Mouse (Mus musculus) midbrain, embryonic 14.5 days (tissue): Measurements from ENCODE around the gene Olfr317. TPM values are rescaled to one million over a fixed set of nuclear protein-coding genes. Genes with fewer than 3 reads are reported as not detected.
"Not testable (repeated sequence)": the region's sequence is repeated elsewhere in the genome, so short reads cannot be mapped to it uniquely, and the experiment has no call there.

Experiments
- ATAC-seq: fragments of 200-750 bp; cut with Nextera tagmentation; 2 replicates; pipeline ENCODE4 v1.8.0; 2017; ENCODE audit warnings: moderate number of reproducible peaks, moderate library complexity; ENCODE audit not compliant: low FRiP score, low TSS enrichment
- DNase-seq: peaks from one replicate; pipeline ENCODE4 v3.0.0-alpha.2; 2015
- H3K27ac ChIP-seq: fragments of 300-500 bp; sonication (generic); replicated peaks from 2 replicates; pipeline ENCODE4 v1.5.1; 2014; ENCODE audit warnings: mild to moderate bottlenecking, low read depth, low read length, moderate library complexity
- H3K27me3 ChIP-seq: fragments of 300-500 bp; sonication (generic); 2 replicates; pipeline ENCODE4 v1.6.1; 2014; ENCODE audit warnings: low read length, control low read depth, mixed read lengths; ENCODE audit not compliant: control insufficient read depth, insufficient read depth
- H3K36me3 ChIP-seq: fragments of 300-500 bp; sonication (generic); 2 replicates; pipeline ENCODE4 v1.6.1; 2014; ENCODE audit warnings: low read length, control low read depth; ENCODE audit not compliant: control insufficient read depth, insufficient read depth
- H3K4me1 ChIP-seq: fragments of 300-500 bp; sonication (generic); 2 replicates; pipeline ENCODE4 v1.6.1; 2014; ENCODE audit warnings: mild to moderate bottlenecking, antibody characterized with exemption, low read length, control low read depth; ENCODE audit not compliant: control insufficient read depth, insufficient read depth
- H3K4me2 ChIP-seq: fragments of 300-500 bp; sonication (generic); 2 replicates; pipeline ENCODE4 v1.6.1; 2014; ENCODE audit warnings: mild to moderate bottlenecking, low read length, moderate library complexity
- H3K4me3 ChIP-seq: fragments of 300-500 bp; sonication (generic); replicated peaks from 2 replicates; pipeline ENCODE4 v1.5.1; 2014; ENCODE audit warnings: low read depth, low read length
- H3K9ac ChIP-seq: fragments of 300-500 bp; sonication (generic); replicated peaks from 2 replicates; pipeline ENCODE4 v1.6.1; 2014; ENCODE audit warnings: mild to moderate bottlenecking, low read length, moderate library complexity
- H3K9me3 ChIP-seq: fragments of 300-500 bp; sonication (generic); 2 replicates; pipeline ENCODE4 v1.6.1; 2016; ENCODE audit warnings: low read length, control low read depth, mixed read lengths; ENCODE audit not compliant: control insufficient read depth
- WGBS: fragments of 180-500 bp; shearing (Covaris S2); extraction: QIAGEN DNeasy Blood & Tissue Kit; methylation state at CpG from one replicate; pipeline ENCODE4 v1.1.7; 2014; 5-methylcytosine and 5-hydroxymethylcytosine counted together
- polyA plus RNA-seq: library from polyadenylated mRNA; unstranded; fragments of >200 nt; fragmentation: Nextera tagmentation; extraction: Ambion mirVana; gene quantifications from 2 replicates; pipeline ENCODE4 v1.2.1, GENCODE M21; 2014

The Olfr317 gene
- polyA plus RNA-seq, 1 experiment from 2014 or later, result 0.25 TPM

GRCm38 (mm10) chr11:58727896-58728650 lies 10.9 kb downstream of the Olfr317 start:
- not testable (repeated sequence) for DNase-seq, H3K36me3 ChIP-seq, H3K9me3 ChIP-seq, H3K27ac ChIP-seq, ATAC-seq, H3K4me3 ChIP-seq, H3K27me3 ChIP-seq, H3K4me2 ChIP-seq, H3K4me1 ChIP-seq, H3K9ac ChIP-seq
- 76% methylated on average over 6 of the region's 6 CpGs for WGBS

- H3K4me2 ChIP-seq, result no peak within 1 kb of the TSS
- no peak within 1 kb of the TSS for H3K9ac ChIP-seq
- no peaks in the 10 kb centered on the region for H3K4me1 ChIP-seq
- no peak for ATAC-seq
- H3K9me3 ChIP-seq, result no peaks in the 10 kb centered on the region
- no peaks in the 10 kb centered on the region for H3K27me3 ChIP-seq
- H3K27ac ChIP-seq, result no peak within 1 kb of the TSS
- no peak for DNase-seq
- no peaks in the 10 kb centered on the region for H3K36me3 ChIP-seq
- no peak within 1 kb of the TSS for H3K4me3 ChIP-seq
Measured at GRCm38 (mm10) chr11:58723914-58724313, 15.1 kb downstream of the Olfr317 start, which contains the start of gene Olfr318. Olfr318 (minus strand) TSS chr11:58724014.

GRCm38 (mm10) chr11:58719701-58720100 lies 19.3 kb downstream of the Olfr317 start:
- Histone ChIP-seq H3K9ac (no peak overlapping the region), H3K27me3 (no peaks in the 10 kb centered on the region), H3K9me3 (no peaks in the 10 kb centered on the region), H3K27ac (no peak overlapping the region), H3K4me2 (no peak overlapping the region), H3K4me1 (no peaks in the 10 kb centered on the region), H3K4me3 (no peak overlapping the region), H3K36me3 (no peaks in the 10 kb centered on the region)
- 89% methylated on average over 4 of the region's 4 CpGs for WGBS
- ATAC-seq (no peak), DNase-seq (no peak)

- H3K36me3 ChIP-seq, ATAC-seq, H3K4me2 ChIP-seq, H3K27ac ChIP-seq, H3K9me3 ChIP-seq, H3K9ac ChIP-seq, DNase-seq, H3K4me1 ChIP-seq, H3K27me3 ChIP-seq, H3K4me3 ChIP-seq: not testable (repeated sequence)
- WGBS, result 91% methylated on average over 6 of the region's 7 CpGs
Measured at GRCm38 (mm10) chr11:58717723-58718122, 21.3 kb downstream of the Olfr317 start.

- H3K4me2 ChIP-seq, result no peak overlapping the region
- H3K36me3 ChIP-seq, result no peaks in the 10 kb centered on the region
- no peaks in the 10 kb centered on the region for H3K27me3 ChIP-seq
- no peaks in the 10 kb centered on the region for H3K4me1 ChIP-seq
- no peak overlapping the region for H3K9ac ChIP-seq
- no peak overlapping the region for H3K4me3 ChIP-seq
- ATAC-seq (no peak), DNase-seq (no peak)
- no peak overlapping the region for H3K27ac ChIP-seq
- WGBS, result 79% methylated on average over 11 of the region's 11 CpGs
- no peaks in the 10 kb centered on the region for H3K9me3 ChIP-seq
Measured at GRCm38 (mm10) chr11:58709086-58709485, 29.9 kb downstream of the Olfr317 start.

- DNase-seq (no peak), ATAC-seq (no peak)
- H3K9ac ChIP-seq, result no peak within 1 kb of the TSS
- no peak within 1 kb of the TSS for H3K4me2 ChIP-seq
- WGBS, result 88% methylated on average over 3 of the region's 3 CpGs
- no peak within 1 kb of the TSS for H3K4me3 ChIP-seq
- no peaks in the 10 kb centered on the region for H3K4me1 ChIP-seq
- no peak within 1 kb of the TSS for H3K27ac ChIP-seq
- no peaks in the 10 kb centered on the region for H3K27me3 ChIP-seq
- H3K36me3 ChIP-seq, result no peaks in the 10 kb centered on the region
- 0 out of 2 replicates have a peak, but pooled peaks cover 13% of the 10 kb centered on the region for H3K9me3 ChIP-seq
Measured at GRCm38 (mm10) chr11:58698862-58699261, 40.1 kb downstream of the Olfr317 start, which contains the start of gene Olfr319. Olfr319 (plus strand) TSS chr11:58699162.

Other genes starting within 250 kb of the Olfr317 start
- not detected in 2 replicates for gene Olfr332, start 246.7 kb downstream of the Olfr317 start, polyA plus RNA-seq
- not detected in 2 replicates for gene Olfr331, start 236.6 kb downstream of the Olfr317 start, polyA plus RNA-seq
- not detected in 2 replicates for gene Olfr330, start 204.4 kb downstream of the Olfr317 start, polyA plus RNA-seq
- not detected in 2 replicates for gene Olfr329-ps, start 192.8 kb downstream of the Olfr317 start, polyA plus RNA-seq
- gene Olfr328, start 183.6 kb downstream of the Olfr317 start, polyA plus RNA-seq, result 0.12 TPM in 1 of 2 replicates, not detected in the other
- not detected in 2 replicates for gene Olfr224, start 168.7 kb downstream of the Olfr317 start, polyA plus RNA-seq
- gene Olfr325, start 161.5 kb downstream of the Olfr317 start, polyA plus RNA-seq, result not detected in 2 replicates
- gene Olfr324, start 144.1 kb downstream of the Olfr317 start, polyA plus RNA-seq, result not detected in 2 replicates
- gene 2210407C18Rik, start 123.1 kb downstream of the Olfr317 start, polyA plus RNA-seq, result not detected in 2 replicates
- gene Olfr323, start 108.7 kb downstream of the Olfr317 start, polyA plus RNA-seq, result not detected in 2 replicates
- gene Trim58, start 98.7 kb downstream of the Olfr317 start, polyA plus RNA-seq, result 0.09 and 0.16 TPM in 2 replicates
- gene Olfr322, start 80.4 kb downstream of the Olfr317 start, polyA plus RNA-seq, result not detected in 2 replicates
- gene Olfr320, start 58.1 kb downstream of the Olfr317 start, polyA plus RNA-seq, result not detected in 2 replicates
- gene Olfr319, start 40.0 kb downstream of the Olfr317 start, polyA plus RNA-seq, result not detected in 2 replicates
- not detected in 2 replicates for gene Olfr318, start 15.2 kb downstream of the Olfr317 start, polyA plus RNA-seq
- gene Olfr316, start 13.5 kb upstream of the Olfr317 start, polyA plus RNA-seq, result not detected in 2 replicates
- gene Olfr315, start 34.0 kb upstream of the Olfr317 start, polyA plus RNA-seq, result not detected in 2 replicates
- gene Olfr314, start 43.7 kb upstream of the Olfr317 start, polyA plus RNA-seq, result not detected in 2 replicates
- gene Fam183b, start 62.7 kb upstream of the Olfr317 start, polyA plus RNA-seq, result 6.6 and 11.4 TPM in 2 replicates
- not detected in 2 replicates for gene Olfr313, start 75.8 kb upstream of the Olfr317 start, polyA plus RNA-seq
- gene Olfr312, start 90.0 kb upstream of the Olfr317 start, polyA plus RNA-seq, result not detected in 2 replicates
- not detected in 2 replicates for gene Olfr311, start 100.0 kb upstream of the Olfr317 start, polyA plus RNA-seq
- 23.7 and 26.8 TPM in 2 replicates for gene Gm12258, start 107.9 kb upstream of the Olfr317 start, polyA plus RNA-seq
- gene 2810021J22Rik, start 128.0 kb upstream of the Olfr317 start, polyA plus RNA-seq, result 9.1 and 14.4 TPM in 2 replicates
- 5.9 and 9.1 TPM in 2 replicates for gene Zfp39, start 165.0 kb upstream of the Olfr317 start, polyA plus RNA-seq
- 0.09 TPM in 1 of 2 replicates, not detected in the other for gene Btnl10, start 178.7 kb upstream of the Olfr317 start, polyA plus RNA-seq
- 641 and 678 TPM in 2 replicates for gene Rnf187, start 199.7 kb upstream of the Olfr317 start, polyA plus RNA-seq
- gene Hist3h2ba, start 209.7 kb upstream of the Olfr317 start, polyA plus RNA-seq, result 239 and 784 TPM in 2 replicates
- 129 and 130 TPM in 2 replicates for gene Hist3h2a, start 215.5 kb upstream of the Olfr317 start, polyA plus RNA-seq
- gene Trim17, start 215.5 kb upstream of the Olfr317 start, polyA plus RNA-seq, result 1.1 and 1.3 TPM in 2 replicates
- 18.6 and 20.8 TPM in 2 replicates for gene Trim11, start 238.9 kb upstream of the Olfr317 start, polyA plus RNA-seq